Mouse (Mus musculus) induced T-regulatory cell, adult 2 months (primary cell): ENCODE results near the gene Dgcr6.

Experiments used
- DNase-seq: peaks from one replicate; pipeline ENCODE4 v3.0.0-alpha.2; 2012; ENCODE audit warnings: low read depth

Gene Dgcr6

GRCm38 (mm10) chr16:18119031-18119730 lies 66.5 kb downstream of the Dgcr6 start:
- DNase-seq, result peak; percentile 66
